ENCODE assay signal across 8 mouse cellular contexts in the genomic region with DNA sequence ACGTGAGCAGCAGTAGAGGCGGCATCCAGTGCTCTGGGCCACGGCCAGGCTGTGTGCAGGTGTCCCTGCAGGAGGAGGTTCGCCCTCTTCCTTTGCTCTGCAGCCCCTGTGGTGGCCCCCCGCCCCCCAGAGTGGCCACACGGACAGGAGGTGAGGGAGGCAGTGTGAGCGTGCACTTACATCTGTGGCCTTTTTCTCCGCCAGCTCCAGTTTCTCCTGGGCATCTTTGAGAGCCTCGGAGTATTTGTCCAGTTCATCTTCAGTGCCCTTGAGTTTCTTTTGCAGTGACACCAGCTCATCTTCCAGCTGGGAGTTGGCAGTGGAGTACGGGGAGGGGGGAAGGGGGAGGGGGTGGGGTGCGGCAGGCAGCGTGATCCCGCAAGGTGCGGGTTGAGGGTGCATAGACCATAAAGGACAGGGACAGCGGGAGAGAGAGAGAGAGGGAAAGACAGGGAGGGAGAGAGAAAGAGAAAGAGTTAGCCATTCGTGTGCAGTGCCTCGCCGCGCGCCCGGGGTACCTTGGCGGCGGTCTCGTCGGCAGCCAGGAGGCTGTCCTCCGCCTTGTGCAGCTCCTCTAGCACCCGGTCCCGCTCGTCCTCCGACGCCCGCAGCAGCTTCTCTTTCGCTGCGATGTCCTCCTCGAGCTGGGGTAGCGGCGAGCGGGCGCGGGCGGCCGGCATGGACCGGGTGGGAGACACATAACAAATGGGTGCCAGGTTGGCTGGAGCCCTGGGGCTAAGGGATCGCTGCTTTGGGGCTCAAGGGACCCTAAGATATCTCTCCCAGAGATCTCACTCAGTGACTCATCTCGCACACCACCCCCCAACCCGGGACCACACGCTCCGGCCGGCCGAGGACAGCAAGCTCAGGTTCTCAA. TPM values are rescaled to one million over a fixed set of nuclear protein-coding genes. Genes with fewer than 3 reads are reported as not detected.
DNase-seq lines count a peak whose midpoint lies in the region; ATAC-seq and TF ChIP-seq lines count a peak whose summit lies in the region.

No protein-coding gene starts in this region.

- WGBS in cerebellum, adult 2 months = 2% methylated on average over 49 of the region's 50 CpGs
- under 1% methylated on average over 50 of the region's 50 CpGs for WGBS in heart, embryonic 12.5 days
- under 1% methylated on average over 49 of the region's 50 CpGs for WGBS in limb, embryonic 14.5 days
- under 1% methylated on average over 50 of the region's 50 CpGs for WGBS in stomach, embryonic 14.5 days

- peaks cover 2% of the 10 kb centered on the region; the same call in 1 of the 2 replicates for H3K4me1 ChIP-seq in cerebellum, adult 2 months (ENCODE audit: control insufficient read depth, insufficient read depth, low read length)
- peaks cover 24% of the 10 kb centered on the region for H3K4me1 ChIP-seq in heart, embryonic 12.5 days (replicated peaks)
- peaks cover 37% of the 10 kb centered on the region for H3K4me1 ChIP-seq in limb, embryonic 14.5 days (ENCODE audit: control insufficient read depth, insufficient read depth, low read length)
- H3K4me1 ChIP-seq in stomach, embryonic 14.5 days (ENCODE audit: control insufficient read depth, insufficient read depth, low read length) = peaks cover 26% of the 10 kb centered on the region

- no peaks in the 10 kb centered on the region for H3K27me3 ChIP-seq in cerebellum, adult 2 months (ENCODE audit: control insufficient read depth, insufficient read depth, low read length)
- no peaks in the 10 kb centered on the region for H3K27me3 ChIP-seq in heart, embryonic 12.5 days (replicated peaks)
- peaks cover 7% of the 10 kb centered on the region; the same call in 1 of the 2 replicates for H3K27me3 ChIP-seq in limb, embryonic 14.5 days (ENCODE audit: control insufficient read depth, insufficient read depth, low read length)
- H3K27me3 ChIP-seq in stomach, embryonic 14.5 days (ENCODE audit: control insufficient read depth, insufficient read depth, low read length) = no peaks in the 10 kb centered on the region

- TF ChIP-seq POLR2A in cerebellum, adult 2 months (IDR thresholded peaks at IDR 0.05; ENCODE audit: borderline replicate concordance, insufficient read depth, low read length) = no peak
- no peak for TF ChIP-seq POLR2A in limb, embryonic 14.5 days (IDR thresholded peaks at IDR 0.05; ENCODE audit: borderline replicate concordance, extremely low read depth, insufficient read depth, insufficient read length)

- peak overlapping the region; percentile 65 for H3K4me3 ChIP-seq in cerebellum, adult 2 months (replicated peaks; ENCODE audit: insufficient read depth, low read depth, low read length)
- H3K4me3 ChIP-seq in heart, embryonic 12.5 days = peak overlapping the region; percentile 88
- H3K4me3 ChIP-seq in limb, embryonic 14.5 days (replicated peaks; ENCODE audit: low read length) = peak overlapping the region; percentile 69
- peak overlapping the region; percentile 66 for H3K4me3 ChIP-seq in stomach, embryonic 14.5 days (ENCODE audit: low read depth, low read length)

- peak overlapping the region; percentile 99 for H3K9ac ChIP-seq in heart, embryonic 12.5 days
- H3K9ac ChIP-seq in limb, embryonic 14.5 days (ENCODE audit: low read depth, low read length, severe bottlenecking) = peak overlapping the region; percentile 85
- H3K9ac ChIP-seq in stomach, embryonic 14.5 days (replicated peaks; ENCODE audit: low read depth, low read length) = peak overlapping the region; percentile 92

- TF ChIP-seq CTCF in cerebellum, adult 2 months (IDR thresholded peaks at IDR 0.05; ENCODE audit: borderline replicate concordance, insufficient read depth, low read depth, low read length) = no peak

- peak in 1 of 2 experiments; percentile 40 for DNase-seq in cerebellum, adult 2 months
- peak; percentile 25 for DNase-seq in right cerebral cortex, postnatal 4 days
- DNase-seq in right cerebral cortex, postnatal 36 days (ENCODE audit: low spot score in 2 of 2) = no peak
- no peak for DNase-seq in limb, embryonic 14.5 days (ENCODE audit: low spot score)

- no peak for ATAC-seq in cerebellum, adult (ENCODE audit: insufficient number of reproducible peaks, low FRiP score, low TSS enrichment)
- no peak for ATAC-seq in heart, embryonic 12.5 days (ENCODE audit: insufficient number of reproducible peaks, low FRiP score)
- ATAC-seq in limb, embryonic 14.5 days (ENCODE audit: low FRiP score, low read depth) = no peak
- no peak for ATAC-seq in stomach, embryonic 14.5 days (ENCODE audit: insufficient number of reproducible peaks, insufficient read depth, low FRiP score, low read depth)
- ATAC-seq in frontal cortex, adult (ENCODE audit: low TSS enrichment) = no peak

- peak overlapping the region; percentile 84 for H3K4me2 ChIP-seq in heart, embryonic 12.5 days
- peak overlapping the region; percentile 62 for H3K4me2 ChIP-seq in limb, embryonic 14.5 days (replicated peaks; ENCODE audit: low read depth, low read length, severe bottlenecking)
- H3K4me2 ChIP-seq in stomach, embryonic 14.5 days (replicated peaks; ENCODE audit: low read depth, low read length) = peak overlapping the region; percentile 93

- peaks cover 14% of the 10 kb centered on the region for H3K36me3 ChIP-seq in heart, embryonic 12.5 days
- H3K36me3 ChIP-seq in limb, embryonic 14.5 days (ENCODE audit: control insufficient read depth, insufficient read depth, low read length) = no peaks in the 10 kb centered on the region
- H3K36me3 ChIP-seq in stomach, embryonic 14.5 days (ENCODE audit: control insufficient read depth, insufficient read depth, low read length) = peaks cover 9% of the 10 kb centered on the region; the same call in 1 of the 2 replicates

- no peaks in the 10 kb centered on the region for H3K9me3 ChIP-seq in heart, embryonic 12.5 days (replicated peaks)
- no peaks in the 10 kb centered on the region for H3K9me3 ChIP-seq in limb, embryonic 14.5 days (ENCODE audit: control insufficient read depth, low read length)
- H3K9me3 ChIP-seq in stomach, embryonic 14.5 days (ENCODE audit: control insufficient read depth, low read depth, low read length) = no peaks in the 10 kb centered on the region

- no peak overlapping the region for H3K27ac ChIP-seq in cerebellum, adult 2 months (ENCODE audit: insufficient read depth, low read length)
- H3K27ac ChIP-seq in heart, embryonic 12.5 days (ENCODE audit: poor library complexity, severe bottlenecking) = peak overlapping the region; percentile 97
- peak overlapping the region; percentile 67 for H3K27ac ChIP-seq in limb, embryonic 14.5 days (replicated peaks; ENCODE audit: low read depth, low read length)
- H3K27ac ChIP-seq in stomach, embryonic 14.5 days (ENCODE audit: low read length) = peak overlapping the region; percentile 96; the same call in 1 of the 2 replicates

RNA-seq across cellular contexts. Expression of a gene that starts 1.4 kb away (rescaled TPM):
- 157 and 170 TPM in 2 replicates for polyA plus RNA-seq in cerebellum, adult 2 months (2012; rRNA removed)
- polyA plus RNA-seq in heart, embryonic 12.5 days (2016; fragmentation: Nextera tagmentation; extraction: Ambion mirVana) = 4,565 and 4,650 TPM in 2 replicates
- polyA plus RNA-seq in limb, embryonic 14.5 days (2012; rRNA removed) = 420 and 643 TPM in 2 replicates
- 724 and 728 TPM in 2 replicates for polyA plus RNA-seq in limb, embryonic 14.5 days (2014; fragmentation: Nextera tagmentation; extraction: Ambion mirVana)
- 1,242 and 1,294 TPM in 2 replicates for polyA plus RNA-seq in stomach, embryonic 14.5 days (2014; fragmentation: Nextera tagmentation; extraction: Ambion mirVana)
